Mouse (Mus musculus) myocyte (in vitro differentiated cells): ENCODE measurements around the gene Tsga13. TPM values are rescaled to one million over a fixed set of nuclear protein-coding genes. Genes with fewer than 3 reads are reported as not detected.

Experiments
- H3K27me3 ChIP-seq: one replicate; pipeline ENCODE4 v1.6.1; 2011; ENCODE audit not compliant: control insufficient read depth, insufficient read depth, insufficient read length
- H3K36me3 ChIP-seq: one replicate; pipeline ENCODE4 v1.6.1; 2011; ENCODE audit not compliant: control insufficient read depth, insufficient read depth
- H3K4me2 ChIP-seq: one replicate; pipeline ENCODE4 v1.6.1; 2011; ENCODE audit warnings: low read depth, control low read depth
- H3K4me3 ChIP-seq: one replicate; pipeline ENCODE4 v1.5.1; 2011; ENCODE audit warnings: mild to moderate bottlenecking, control low read depth, moderate library complexity
- H3K79me2 ChIP-seq: one replicate; pipeline ENCODE4 v1.6.1; 2011; ENCODE audit not compliant: control insufficient read depth, insufficient read depth
- H3ac ChIP-seq: one replicate; pipeline ENCODE4 v1.6.1; 2011; ENCODE audit not compliant: control insufficient read depth, insufficient read length
- CEBPB ChIP-seq: IDR thresholded peaks from 2 replicates; pipeline ENCODE4 v1.6.1; 2011; ENCODE audit warnings: mild to moderate bottlenecking, moderate library complexity; ENCODE audit not compliant: poor library complexity, insufficient read depth, severe bottlenecking
- E2F4 ChIP-seq: IDR thresholded peaks from one replicate; pipeline ENCODE4 v1.6.1; 2011; ENCODE audit warnings: mild to moderate bottlenecking, control low read depth, moderate library complexity; ENCODE audit not compliant: insufficient read depth
- MAX ChIP-seq: IDR thresholded peaks from one replicate; pipeline ENCODE4 v1.6.1; 2011; ENCODE audit warnings: low read depth, mild to moderate bottlenecking, control low read depth
- MYOD1 ChIP-seq, 3 experiments: IDR thresholded peaks; one replicate each; pipeline ENCODE4 v1.6.1; 2011; ENCODE audit warnings: control low read depth in 2 of 3, low read depth in 2 of 3, mild to moderate bottlenecking in 2 of 3, moderate library complexity in 1 of 3; ENCODE audit not compliant: insufficient read length in 2 of 3, control insufficient read depth in 1 of 3
- MYOG ChIP-seq, 3 experiments: IDR thresholded peaks; one replicate each; pipeline ENCODE4 v1.6.1; 2011; ENCODE audit warnings: control low read depth in 2 of 3, low read depth in 2 of 3, mild to moderate bottlenecking in 2 of 3; ENCODE audit not compliant: insufficient read length in 2 of 3, control insufficient read depth in 1 of 3, insufficient read depth in 1 of 3
- POLR2A ChIP-seq: IDR thresholded peaks from one replicate; pipeline ENCODE4 v1.6.1; 2011; ENCODE audit warnings: low read depth, mild to moderate bottlenecking, control low read depth, moderate library complexity; ENCODE audit not compliant: insufficient read length
- POLR2AphosphoS2 ChIP-seq: IDR thresholded peaks from one replicate; pipeline ENCODE4 v1.6.1; 2011; ENCODE audit warnings: low read depth, control low read depth; ENCODE audit not compliant: insufficient read length
- REST ChIP-seq: IDR thresholded peaks from one replicate; pipeline ENCODE4 v1.6.1; 2011; ENCODE audit warnings: mild to moderate bottlenecking, control low read depth, moderate library complexity; ENCODE audit not compliant: insufficient read depth, insufficient read length
- SRF ChIP-seq: IDR thresholded peaks from one replicate; pipeline ENCODE4 v1.6.1; 2011; ENCODE audit warnings: low read depth; ENCODE audit not compliant: control insufficient read depth, insufficient read length
- TCF12 ChIP-seq: IDR thresholded peaks from one replicate; pipeline ENCODE4 v1.6.1; 2011; ENCODE audit warnings: mild to moderate bottlenecking, control low read depth; ENCODE audit not compliant: poor library complexity, insufficient read depth, severe bottlenecking
- TCF3 ChIP-seq: IDR thresholded peaks from one replicate; pipeline ENCODE4 v1.6.1; 2011; ENCODE audit warnings: low read depth, control low read depth; ENCODE audit not compliant: insufficient read length
- USF1 ChIP-seq: IDR thresholded peaks from one replicate; pipeline ENCODE4 v1.6.1; 2011; ENCODE audit warnings: low read depth, mild to moderate bottlenecking, control low read depth, moderate library complexity
- polyA plus RNA-seq: library from polyadenylated mRNA; unstranded; fragments of >200 nt; fragmentation: generic; extraction: Trizol; gene quantifications from one replicate; pipeline ENCODE4 v1.2.1, GENCODE M21; 2012; ENCODE audit warnings: missing spikeins

Gene Tsga13
- polyA plus RNA-seq, 1 experiment = not detected

GRCm38 (mm10) chr6:30895819-30896194, 19.6 kb downstream of the Tsga13 start:
- no peak for TF ChIP-seq SRF
- no peak for TF ChIP-seq MYOG (IDR thresholded peaks at IDR 0.05; ENCODE audit: control insufficient read depth in 1 of 3, insufficient read depth in 1 of 3, insufficient read length in 2 of 3, low read depth in 2 of 3)
- no peak for TF ChIP-seq POLR2AphosphoS2
- TF ChIP-seq REST = no peak
- no peak for TF ChIP-seq CEBPB
- no peak for TF ChIP-seq E2F4
- TF ChIP-seq MAX = no peak
- no peak for TF ChIP-seq USF1
- no peak for TF ChIP-seq MYOD1 (IDR thresholded peaks at IDR 0.05; ENCODE audit: control insufficient read depth in 1 of 3, insufficient read length in 2 of 3, low read depth in 2 of 3)
- no peak for TF ChIP-seq TCF3
- TF ChIP-seq POLR2A = no peak
- TF ChIP-seq TCF12 = no peak
- H3K4me3 ChIP-seq = peak overlapping the region; percentile 33
- no peaks in the 10 kb centered on the region for H3K27me3 ChIP-seq
- H3K4me2 ChIP-seq = peak overlapping the region; percentile 65
- peak overlapping the region; percentile 17 for H3ac ChIP-seq
- no peaks in the 10 kb centered on the region for H3K79me2 ChIP-seq
- no peaks in the 10 kb centered on the region for H3K36me3 ChIP-seq

GRCm38 (mm10) chr6:30893081-30893480, 22.3 kb downstream of the Tsga13 start:
- Histone ChIP-seq H3K79me2 (no peaks in the 10 kb centered on the region), H3K27me3 (no peaks in the 10 kb centered on the region), H3K4me2 (no peak overlapping the region), H3K4me3 (no peak overlapping the region), H3K36me3 (peaks cover 15% of the 10 kb centered on the region), H3ac (no peak overlapping the region)
- TF ChIP-seq REST = no peak
- no peak for TF ChIP-seq POLR2AphosphoS2
- TF ChIP-seq USF1 = no peak

- H3K36me3 ChIP-seq = peaks cover 15% of the 10 kb centered on the region
- H3K79me2 ChIP-seq = no peaks in the 10 kb centered on the region
- TF ChIP-seq MYOD1 (IDR thresholded peaks at IDR 0.05; ENCODE audit: control insufficient read depth in 1 of 3, insufficient read length in 2 of 3, low read depth in 2 of 3) = peak in 2 of 3 experiments; percentile 73 to 74
- TF ChIP-seq E2F4 = no peak
- peak; percentile 64 for TF ChIP-seq TCF12
- peak in 2 of 3 experiments; percentile 57 to 61 for TF ChIP-seq MYOG (IDR thresholded peaks at IDR 0.05; ENCODE audit: control insufficient read depth in 1 of 3, insufficient read depth in 1 of 3, insufficient read length in 2 of 3, low read depth in 2 of 3)
- TF ChIP-seq POLR2AphosphoS2 = no peak
- no peak for TF ChIP-seq TCF3
- H3K4me3 ChIP-seq = no peak overlapping the region
- H3K4me2 ChIP-seq = peak overlapping the region; percentile 28
- no peak overlapping the region for H3ac ChIP-seq
- no peaks in the 10 kb centered on the region for H3K27me3 ChIP-seq
Measured at GRCm38 (mm10) chr6:30891761-30892160, 23.6 kb downstream of the Tsga13 start.

GRCm38 (mm10) chr6:30884856-30885255, 30.5 kb downstream of the Tsga13 start:
- TF ChIP-seq MAX (no peak), TCF12 (no peak), MYOG (IDR thresholded peaks at IDR 0.05; ENCODE audit: control insufficient read depth in 1 of 3, insufficient read depth in 1 of 3, insufficient read length in 2 of 3, low read depth in 2 of 3) (no peak), USF1 (no peak), TCF3 (no peak), SRF (no peak), POLR2A (no peak), MYOD1 (IDR thresholded peaks at IDR 0.05; ENCODE audit: control insufficient read depth in 1 of 3, insufficient read length in 2 of 3, low read depth in 2 of 3) (no peak), CEBPB (no peak), REST (no peak), POLR2AphosphoS2 (no peak), E2F4 (no peak)
- no peaks in the 10 kb centered on the region for H3K27me3 ChIP-seq
- no peaks in the 10 kb centered on the region for H3K79me2 ChIP-seq
- peaks cover 20% of the 10 kb centered on the region for H3K36me3 ChIP-seq
- H3K4me2 ChIP-seq = no peak overlapping the region
- no peak overlapping the region for H3ac ChIP-seq
- no peak overlapping the region for H3K4me3 ChIP-seq

- Histone ChIP-seq H3K4me3 (no peak overlapping the region), H3K4me2 (no peak overlapping the region), H3K27me3 (no peaks in the 10 kb centered on the region), H3ac (no peak overlapping the region), H3K36me3 (peaks cover 25% of the 10 kb centered on the region), H3K79me2 (no peaks in the 10 kb centered on the region)
- TF ChIP-seq POLR2AphosphoS2 (no peak), CEBPB (peak; percentile 71), POLR2A (no peak)
Measured at GRCm38 (mm10) chr6:30883491-30883890, 31.9 kb downstream of the Tsga13 start.
